Mouse (Mus musculus) intestine, embryonic 16.5 days (tissue): ENCODE results near the gene Crk. TPM values are rescaled to one million over a fixed set of nuclear protein-coding genes. Genes with fewer than 3 reads are reported as not detected.

ENCODE experiments used
- ATAC-seq: fragments of 200-750 bp; cut with Nextera tagmentation; 2 replicates; pipeline ENCODE4 v1.8.0; 2017; ENCODE audit warnings: moderate TSS enrichment, moderate library complexity
- H3K27ac ChIP-seq: fragments of 300-500 bp; sonication (generic); 2 replicates; pipeline ENCODE4 v1.5.1; 2014; ENCODE audit warnings: mild to moderate bottlenecking, low read length
- H3K27me3 ChIP-seq: fragments of 300-500 bp; sonication (generic); replicated peaks from 2 replicates; pipeline ENCODE4 v1.6.1; 2014; ENCODE audit warnings: low read length, control low read depth, mixed read lengths; ENCODE audit not compliant: control insufficient read depth, insufficient read depth
- H3K36me3 ChIP-seq: fragments of 300-500 bp; sonication (generic); 2 replicates; pipeline ENCODE4 v1.6.1; 2014; ENCODE audit warnings: low read length, control low read depth; ENCODE audit not compliant: control insufficient read depth, insufficient read depth
- H3K4me1 ChIP-seq: fragments of 300-500 bp; sonication (generic); 2 replicates; pipeline ENCODE4 v1.6.1; 2014; ENCODE audit warnings: low read length, control low read depth, mixed read lengths; ENCODE audit not compliant: control insufficient read depth, insufficient read depth
- H3K4me2 ChIP-seq: fragments of 300-500 bp; sonication (generic); 2 replicates; pipeline ENCODE4 v1.6.1; 2014; ENCODE audit warnings: low read depth, low read length, control low read depth
- H3K4me3 ChIP-seq: fragments of 300-500 bp; sonication (generic); 2 replicates; pipeline ENCODE4 v1.5.1; 2014; ENCODE audit warnings: mild to moderate bottlenecking, low read length
- H3K9ac ChIP-seq: fragments of 300-500 bp; sonication (generic); 2 replicates; pipeline ENCODE4 v1.6.1; 2014; ENCODE audit warnings: low read depth, low read length
- H3K9me3 ChIP-seq: fragments of 300-500 bp; sonication (generic); 2 replicates; pipeline ENCODE4 v1.6.1; 2016; ENCODE audit warnings: low read length, control low read depth; ENCODE audit not compliant: control insufficient read depth
- WGBS: fragments of 180-500 bp; shearing (Covaris S2); extraction: QIAGEN DNeasy Blood & Tissue Kit; methylation state at CpG from one replicate; pipeline ENCODE4 v1.1.7; 2014; 5-methylcytosine and 5-hydroxymethylcytosine counted together
- polyA plus RNA-seq: library from polyadenylated mRNA; unstranded; fragments of >200 nt; fragmentation: Nextera tagmentation; extraction: Ambion mirVana; gene quantifications from 2 replicates; pipeline ENCODE4 v1.2.1, GENCODE M21; 2015

The Crk gene
- polyA plus RNA-seq, 1 experiment from 2014 or later, result 94.1 TPM

GRCm38 (mm10) chr11:75654471-75655390 is 24.3 kb upstream of the Crk start:
- Histone ChIP-seq H3K36me3 (peaks cover 8% of the 10 kb centered on the region), H3K4me1 (peaks cover 42% of the 10 kb centered on the region), H3K4me3 (peak overlapping the region; percentile 81), H3K27me3 (no peaks in the 10 kb centered on the region), H3K27ac (peak overlapping the region; percentile 86), H3K4me2 (peak overlapping the region; percentile 90), H3K9me3 (no peaks in the 10 kb centered on the region), H3K9ac (peak overlapping the region; percentile 86)
- ATAC-seq, result peak; percentile 2; the same call in 1 of the 2 replicates
- WGBS, result 44% methylated on average over 25 of the region's 25 CpGs

DNA sequence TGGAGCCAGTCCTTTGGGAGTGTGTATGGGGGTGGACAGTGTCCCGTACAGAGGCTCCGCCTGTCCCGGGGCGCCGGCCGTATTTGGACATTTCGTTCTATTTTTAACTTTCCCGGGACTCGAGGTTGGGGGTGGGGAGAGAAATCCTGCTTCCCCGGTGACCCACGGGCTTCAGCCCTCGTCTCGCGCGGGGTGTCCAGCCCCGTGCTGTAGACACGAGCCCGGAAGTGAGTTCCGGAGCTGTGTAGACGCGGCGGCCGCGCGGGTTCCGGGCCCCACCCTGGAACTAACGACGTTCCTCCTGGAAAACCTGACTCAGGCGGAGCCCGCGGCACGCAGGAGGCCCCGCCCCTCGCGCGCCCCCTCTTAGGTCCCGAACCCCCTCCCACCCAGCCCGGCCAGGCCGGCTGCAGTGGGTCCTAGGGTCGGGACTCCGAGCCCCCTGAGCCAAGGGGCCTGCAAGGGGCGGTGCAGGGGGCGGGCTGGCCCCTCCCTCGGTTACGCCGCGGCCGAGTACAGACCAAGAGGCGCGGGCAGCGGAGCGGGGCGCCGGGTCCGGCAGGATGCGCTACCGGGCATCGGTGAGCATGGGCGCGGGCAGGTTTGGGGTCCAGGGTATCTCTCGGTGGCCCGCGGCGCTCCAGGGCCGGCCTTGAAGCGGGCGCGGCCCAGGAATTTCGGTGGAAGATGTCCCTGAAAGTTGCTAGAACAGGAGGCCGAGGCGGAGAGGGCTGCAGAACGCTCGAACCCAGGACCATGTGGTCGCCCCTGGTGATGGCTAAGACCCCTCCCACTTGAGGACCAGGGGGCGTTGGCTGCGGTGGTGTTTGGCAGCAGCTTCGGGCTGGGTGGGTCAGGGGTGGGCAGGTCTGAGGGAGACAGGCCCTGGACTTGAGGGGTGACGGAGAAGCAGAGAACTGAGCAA is 23.2 kb upstream of the Crk start:
- H3K4me3 ChIP-seq, result peak overlapping the region; percentile 81
- no peaks in the 10 kb centered on the region for H3K27me3 ChIP-seq
- peak; percentile 53 for ATAC-seq
- H3K27ac ChIP-seq, result peak overlapping the region; percentile 86
- peaks cover 14% of the 10 kb centered on the region for H3K36me3 ChIP-seq
- H3K4me2 ChIP-seq, result peak overlapping the region; percentile 90
- H3K9me3 ChIP-seq, result no peaks in the 10 kb centered on the region
- peak overlapping the region; percentile 86 for H3K9ac ChIP-seq
- peaks cover 42% of the 10 kb centered on the region for H3K4me1 ChIP-seq
- under 1% methylated on average over 78 of the region's 78 CpGs for WGBS

DNA sequence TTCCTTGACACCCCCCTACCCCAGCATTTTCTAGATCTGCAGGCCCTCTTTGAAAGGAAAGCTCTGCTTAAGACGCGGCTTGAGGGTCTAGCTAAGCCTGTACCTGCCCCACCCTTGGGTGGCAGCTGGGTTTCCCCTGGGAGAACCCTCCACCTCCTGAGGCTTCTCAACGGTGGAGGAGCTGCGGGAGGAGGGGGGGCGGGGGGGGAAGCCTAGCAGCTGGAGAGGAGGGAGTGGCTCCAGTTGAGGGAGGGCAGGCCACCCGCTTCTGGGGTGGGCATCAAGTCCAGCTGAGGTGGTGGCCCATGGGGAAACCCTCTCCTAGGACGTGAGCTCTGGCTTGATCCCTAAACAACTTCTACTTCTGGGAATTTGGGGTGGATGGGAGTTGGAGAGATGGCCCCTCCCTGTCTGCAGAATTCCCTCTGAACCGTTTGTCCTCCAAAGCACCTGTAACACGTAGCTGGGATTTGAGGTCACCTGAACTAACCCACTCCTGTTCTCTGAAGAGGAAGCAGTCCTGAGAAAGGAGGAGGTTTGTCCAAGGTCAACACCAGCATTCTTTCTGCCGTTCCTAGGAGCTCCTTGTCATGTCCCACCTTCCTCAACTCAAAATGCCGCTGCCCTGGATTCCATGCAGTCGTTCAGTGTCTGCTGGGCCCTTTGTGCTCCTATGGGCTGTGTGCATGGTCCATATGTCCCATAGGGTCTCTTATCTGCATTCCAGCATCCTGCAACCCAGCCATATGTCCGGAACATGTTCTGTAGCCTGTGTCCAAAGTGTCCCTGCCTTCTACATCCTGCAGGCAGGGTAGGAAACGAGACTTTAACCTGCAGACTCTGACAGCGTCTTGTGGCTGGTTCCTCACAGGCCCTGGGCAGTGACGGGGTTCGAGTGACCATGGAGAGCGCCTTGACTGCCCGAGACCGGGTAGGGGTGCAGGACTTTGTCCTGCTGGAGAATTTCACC is 22.2 kb upstream of the Crk start:
- peaks cover 22% of the 10 kb centered on the region for H3K36me3 ChIP-seq
- ATAC-seq, result no peak
- H3K27ac ChIP-seq, result peak overlapping the region; percentile 86
- peak overlapping the region; percentile 86 for H3K9ac ChIP-seq
- no peaks in the 10 kb centered on the region for H3K9me3 ChIP-seq
- 54% methylated on average over 19 of the region's 20 CpGs for WGBS
- H3K27me3 ChIP-seq, result no peaks in the 10 kb centered on the region
- H3K4me3 ChIP-seq, result peak overlapping the region; percentile 81
- peaks cover 42% of the 10 kb centered on the region for H3K4me1 ChIP-seq
- peak overlapping the region; percentile 90 for H3K4me2 ChIP-seq

DNA sequence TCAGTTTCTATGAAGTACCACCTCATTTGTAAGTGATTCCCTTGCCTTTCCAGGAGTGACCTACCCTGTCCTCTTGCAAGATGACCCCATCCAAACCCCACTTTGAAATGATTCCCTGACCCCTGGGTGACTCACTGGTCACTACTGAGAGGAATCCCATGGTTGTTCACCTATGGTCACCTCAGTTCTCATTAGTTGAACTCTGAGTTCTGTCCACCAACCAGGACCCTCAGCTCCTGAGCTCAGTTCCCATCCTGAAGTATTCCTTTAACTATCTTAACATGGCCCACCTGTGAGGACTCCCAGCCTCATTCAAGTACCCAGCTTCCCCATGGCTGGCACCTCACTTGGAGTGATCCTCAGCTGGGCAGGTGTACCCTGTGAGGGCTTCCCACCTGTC is 21.2 kb upstream of the Crk start:
- Histone ChIP-seq H3K4me2 (no peak overlapping the region), H3K4me3 (no peak overlapping the region), H3K9ac (no peak overlapping the region), H3K36me3 (peaks cover 29% of the 10 kb centered on the region), H3K4me1 (peaks cover 35% of the 10 kb centered on the region), H3K9me3 (no peaks in the 10 kb centered on the region), H3K27me3 (no peaks in the 10 kb centered on the region), H3K27ac (no peak overlapping the region)
- no peak for ATAC-seq

GRCm38 (mm10) chr11:75658311-75658710 is 20.7 kb upstream of the Crk start:
- Histone ChIP-seq H3K27ac (no peak overlapping the region), H3K27me3 (no peaks in the 10 kb centered on the region), H3K4me3 (no peak overlapping the region), H3K36me3 (peaks cover 29% of the 10 kb centered on the region), H3K4me2 (no peak overlapping the region), H3K9me3 (no peaks in the 10 kb centered on the region), H3K4me1 (peaks cover 30% of the 10 kb centered on the region), H3K9ac (no peak overlapping the region)
- no peak for ATAC-seq
- 93% methylated on average over 13 of the region's 13 CpGs for WGBS

DNA sequence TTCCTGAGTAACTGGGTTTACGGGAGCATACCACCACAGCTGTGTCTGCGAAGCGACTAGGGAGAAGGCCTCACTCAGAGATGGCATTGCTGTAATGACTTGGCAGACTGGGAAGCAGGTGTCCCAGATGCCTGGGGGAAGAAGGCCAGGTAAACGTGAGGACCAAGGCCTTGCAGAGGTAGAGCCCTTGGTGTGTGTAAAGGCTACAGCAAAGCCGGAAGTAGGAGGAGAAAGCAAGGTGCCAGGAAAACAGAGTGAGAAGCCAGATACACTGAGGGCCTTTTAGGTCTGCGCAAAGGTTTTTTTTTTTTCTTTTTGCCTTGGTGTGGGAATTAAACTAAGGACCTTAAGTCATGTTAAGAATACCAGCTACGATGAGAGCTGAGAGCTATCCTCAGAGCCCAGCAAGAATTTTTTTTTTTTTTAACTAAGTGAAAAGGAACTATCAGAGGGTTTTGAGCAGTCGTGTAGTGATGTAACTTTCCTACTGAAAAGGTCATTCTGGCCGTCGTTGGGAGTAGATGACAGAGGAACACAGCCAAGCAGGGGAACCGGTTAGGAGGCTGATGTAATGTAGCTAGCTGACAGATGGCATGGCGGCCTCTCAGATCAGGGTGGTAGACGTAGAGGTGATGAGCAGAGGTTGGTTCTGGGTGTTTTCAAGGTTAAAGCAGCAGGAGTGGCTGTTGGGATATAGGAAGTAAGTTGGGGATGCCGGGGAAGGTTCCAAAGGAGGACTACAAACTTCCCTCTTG is 19.9 kb upstream of the Crk start:
- 82% methylated on average over 14 of the region's 14 CpGs for WGBS
- no peaks in the 10 kb centered on the region for H3K27me3 ChIP-seq
- no peak overlapping the region for H3K27ac ChIP-seq
- peaks cover 29% of the 10 kb centered on the region for H3K36me3 ChIP-seq
- H3K4me1 ChIP-seq, result peaks cover 25% of the 10 kb centered on the region
- H3K9ac ChIP-seq, result no peak overlapping the region
- no peaks in the 10 kb centered on the region for H3K9me3 ChIP-seq
- ATAC-seq, result no peak
- no peak overlapping the region for H3K4me3 ChIP-seq
- H3K4me2 ChIP-seq, result no peak overlapping the region

DNA sequence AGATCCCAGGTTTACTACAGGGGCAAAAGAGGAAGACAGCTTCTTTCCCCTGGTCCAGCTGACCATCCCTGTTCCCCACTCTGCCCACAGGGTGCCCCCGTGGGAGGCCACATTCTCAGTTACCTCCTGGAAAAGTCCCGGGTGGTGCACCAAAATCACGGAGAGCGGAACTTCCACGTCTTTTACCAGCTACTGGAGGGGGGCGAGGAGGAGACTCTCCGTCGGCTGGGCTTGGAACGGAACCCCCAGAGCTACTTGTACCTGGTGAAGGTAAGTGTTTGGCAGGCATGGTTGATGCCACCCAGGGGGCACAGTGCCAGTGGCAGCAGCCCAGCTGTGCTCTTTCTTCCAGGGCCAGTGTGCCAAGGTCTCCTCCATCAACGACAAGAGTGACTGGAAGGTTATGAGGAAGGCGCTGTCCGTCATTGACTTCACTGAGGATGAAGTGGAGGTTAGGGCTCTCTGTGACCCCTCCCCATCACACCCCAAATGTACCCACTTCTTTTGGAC is 18.9 kb upstream of the Crk start:
- Histone ChIP-seq H3K4me2 (no peak overlapping the region), H3K36me3 (peaks cover 29% of the 10 kb centered on the region), H3K4me1 (peaks cover 15% of the 10 kb centered on the region), H3K27ac (no peak overlapping the region), H3K9ac (no peak overlapping the region), H3K9me3 (no peaks in the 10 kb centered on the region), H3K4me3 (no peak overlapping the region), H3K27me3 (no peaks in the 10 kb centered on the region)
- WGBS, result 89% methylated on average over 12 of the region's 12 CpGs
- no peak for ATAC-seq
